Mouse (Mus musculus) heart, embryonic 15.5 days (tissue): ENCODE measurements around the gene Far1. TPM values are rescaled to one million over a fixed set of nuclear protein-coding genes. Genes with fewer than 3 reads are reported as not detected.

Experiments used
- ATAC-seq: fragments of 200-750 bp; cut with Nextera tagmentation; replicated peaks from 2 replicates; pipeline ENCODE4 v1.8.0; 2017; ENCODE audit warnings: low read depth, moderate TSS enrichment; ENCODE audit not compliant: insufficient number of reproducible peaks, insufficient read depth, low FRiP score
- H3K27ac ChIP-seq: fragments of 300-500 bp; sonication (generic); 2 replicates; pipeline ENCODE4 v1.5.1; 2015; ENCODE audit warnings: mild to moderate bottlenecking, inconsistent platforms
- H3K27me3 ChIP-seq: fragments of 300-500 bp; sonication (generic); 2 replicates; pipeline ENCODE4 v1.6.1; 2015; ENCODE audit warnings: inconsistent platforms
- H3K36me3 ChIP-seq: fragments of 300-500 bp; sonication (generic); 2 replicates; pipeline ENCODE4 v1.6.1; 2015; ENCODE audit warnings: mild to moderate bottlenecking, inconsistent platforms
- H3K4me1 ChIP-seq: fragments of 300-500 bp; sonication (generic); replicated peaks from 2 replicates; pipeline ENCODE4 v1.6.1; 2015; ENCODE audit warnings: inconsistent platforms
- H3K4me2 ChIP-seq: fragments of 300-500 bp; sonication (generic); 2 replicates; pipeline ENCODE4 v1.6.1; 2015; ENCODE audit warnings: inconsistent platforms, mild to moderate bottlenecking, moderate library complexity
- H3K4me3 ChIP-seq: fragments of 300-500 bp; sonication (generic); 2 replicates; pipeline ENCODE4 v1.5.1; 2015; ENCODE audit warnings: mild to moderate bottlenecking, inconsistent platforms
- H3K9ac ChIP-seq: fragments of 300-500 bp; sonication (generic); 2 replicates; pipeline ENCODE4 v1.6.1; 2015; ENCODE audit warnings: mild to moderate bottlenecking, inconsistent platforms
- H3K9me3 ChIP-seq: fragments of 300-500 bp; sonication (generic); replicated peaks from 2 replicates; pipeline ENCODE4 v1.6.1; 2016; ENCODE audit warnings: inconsistent platforms
- WGBS: fragments of 180-500 bp; shearing (Covaris S2); methylation state at CpG from one replicate; pipeline ENCODE4 v1.1.7; 2015; ENCODE audit warnings: mixed read lengths; 5-methylcytosine and 5-hydroxymethylcytosine counted together
- polyA plus RNA-seq: library from polyadenylated mRNA; unstranded; fragments of >200 nt; fragmentation: Nextera tagmentation; extraction: Ambion mirVana; gene quantifications from 2 replicates; pipeline ENCODE4 v1.2.1, GENCODE M21; 2015

The Far1 gene
- polyA plus RNA-seq, 1 experiment from 2014 or later, result 43.5 TPM

GRCm38 (mm10) chr7:113609027-113609705 lies 95.5 kb downstream of the Far1 start:
- H3K36me3 ChIP-seq, result no peaks in the 10 kb centered on the region
- H3K4me2 ChIP-seq, result no peak overlapping the region
- H3K9ac ChIP-seq, result no peak overlapping the region
- no peak overlapping the region for H3K4me3 ChIP-seq
- H3K9me3 ChIP-seq, result no peaks in the 10 kb centered on the region
- peaks cover 14% of the 10 kb centered on the region for H3K4me1 ChIP-seq
- no peaks in the 10 kb centered on the region for H3K27me3 ChIP-seq
- ATAC-seq, result no peak
- H3K27ac ChIP-seq, result no peak overlapping the region
- 19% methylated on average over 8 of the region's 8 CpGs for WGBS

GRCm38 (mm10) chr7:113612628-113613027 lies 99.0 kb downstream of the Far1 start:
- H3K27ac ChIP-seq, result no peak overlapping the region
- no peak overlapping the region for H3K4me3 ChIP-seq
- no peaks in the 10 kb centered on the region for H3K9me3 ChIP-seq
- 75% methylated on average over 4 of the region's 4 CpGs for WGBS
- no peak for ATAC-seq
- H3K36me3 ChIP-seq, result no peaks in the 10 kb centered on the region
- H3K4me1 ChIP-seq, result peaks cover 23% of the 10 kb centered on the region
- H3K27me3 ChIP-seq, result no peaks in the 10 kb centered on the region
- H3K9ac ChIP-seq, result no peak overlapping the region
- no peak overlapping the region for H3K4me2 ChIP-seq

GRCm38 (mm10) chr7:113614198-113614927 lies 100.7 kb downstream of the Far1 start:
- Histone ChIP-seq H3K36me3 (no peaks in the 10 kb centered on the region), H3K9me3 (no peaks in the 10 kb centered on the region), H3K4me2 (no peak overlapping the region), H3K9ac (no peak overlapping the region), H3K4me3 (no peak overlapping the region), H3K27me3 (no peaks in the 10 kb centered on the region), H3K27ac (peak overlapping the region; percentile 82), H3K4me1 (peaks cover 21% of the 10 kb centered on the region)
- 50% methylated on average over 10 of the region's 10 CpGs for WGBS
- peak; percentile 61; the same call in 1 of the 2 replicates for ATAC-seq

- Histone ChIP-seq H3K27ac (no peak overlapping the region), H3K27me3 (no peaks in the 10 kb centered on the region), H3K4me1 (peaks cover 14% of the 10 kb centered on the region), H3K4me2 (no peak overlapping the region), H3K9me3 (no peaks in the 10 kb centered on the region), H3K36me3 (no peaks in the 10 kb centered on the region), H3K9ac (no peak overlapping the region), H3K4me3 (no peak overlapping the region)
- 83% methylated on average over 2 of the region's 2 CpGs for WGBS
- ATAC-seq, result no peak
Measured at GRCm38 (mm10) chr7:113619166-113619565, 105.5 kb downstream of the Far1 start.

GRCm38 (mm10) chr7:113619768-113620167 lies 106.1 kb downstream of the Far1 start:
- no peaks in the 10 kb centered on the region for H3K9me3 ChIP-seq
- 78% methylated on average over 9 of the region's 9 CpGs for WGBS
- H3K4me2 ChIP-seq, result no peak overlapping the region
- H3K9ac ChIP-seq, result no peak overlapping the region
- no peak overlapping the region for H3K27ac ChIP-seq
- H3K4me3 ChIP-seq, result no peak overlapping the region
- no peaks in the 10 kb centered on the region for H3K36me3 ChIP-seq
- peaks cover 8% of the 10 kb centered on the region for H3K4me1 ChIP-seq
- no peak for ATAC-seq
- H3K27me3 ChIP-seq, result no peaks in the 10 kb centered on the region

Other genes starting within 250 kb of the Far1 start
- 19.4 and 22.0 TPM in 2 replicates for gene Btbd10, start 144.4 kb upstream of the Far1 start, polyA plus RNA-seq
- gene Pth, start 125.3 kb upstream of the Far1 start, polyA plus RNA-seq, result 0.19 and 9.0 TPM in 2 replicates